Mouse (Mus musculus): ENCODE measurements around the gene Asb3. TPM values are rescaled to one million over a fixed set of nuclear protein-coding genes. Genes with fewer than 3 reads are reported as not detected.

Asb3 gene
- 28.0 and 31.1 TPM in 2 replicates for polyA plus RNA-seq (2016; fragmentation: Nextera tagmentation; extraction: Ambion mirVana)

DNA sequence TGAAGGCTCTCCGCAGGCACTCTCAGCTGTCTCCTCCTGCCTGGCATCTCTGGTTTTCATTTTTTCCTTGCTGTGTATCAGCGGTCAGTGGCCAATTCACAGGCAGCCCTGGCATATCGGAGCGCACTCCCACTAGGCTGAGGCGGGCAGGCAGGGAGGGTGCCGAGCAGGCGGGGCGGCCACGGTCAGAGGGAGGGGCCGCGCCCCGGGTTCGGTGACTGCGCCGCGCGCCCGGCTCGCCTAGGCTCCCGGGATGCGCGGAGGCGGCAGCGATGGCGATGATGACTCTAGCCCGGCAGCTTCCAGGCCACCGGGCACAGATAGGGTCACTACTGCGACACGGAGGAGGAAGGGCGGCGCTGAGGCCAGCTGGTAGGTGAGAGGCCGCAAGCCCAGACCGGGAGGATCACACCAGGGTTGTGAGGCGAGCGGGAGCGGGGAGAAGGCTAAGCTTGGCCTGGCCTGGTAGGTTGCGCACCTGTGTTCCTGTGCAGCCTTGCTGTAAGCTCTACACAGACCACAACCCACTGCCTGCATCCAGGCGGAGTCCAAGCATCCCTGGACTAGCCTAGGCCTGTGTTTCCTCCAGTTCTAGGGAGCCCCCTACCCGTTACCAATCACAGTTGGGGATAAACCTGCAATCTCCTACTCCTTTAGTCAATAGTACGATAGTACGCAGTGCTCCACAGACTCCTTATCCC lies at the start of gene Asb3, which contains the start of gene Gpr75:
Asb3 (plus strand) TSS at position 246 of the 701 bp plus-strand sequence.
Gpr75 (plus strand) TSS at position 188 of the 701 bp plus-strand sequence.
- Histone ChIP-seq H3K27ac (replicated peaks) (peak within 1 kb of the TSS; percentile 71; the same call in 1 of the 2 replicates), H3K9me3 (no peaks in the 10 kb centered on the region)
- WGBS: 4% methylated on average over 41 of the region's 41 CpGs

DNA sequence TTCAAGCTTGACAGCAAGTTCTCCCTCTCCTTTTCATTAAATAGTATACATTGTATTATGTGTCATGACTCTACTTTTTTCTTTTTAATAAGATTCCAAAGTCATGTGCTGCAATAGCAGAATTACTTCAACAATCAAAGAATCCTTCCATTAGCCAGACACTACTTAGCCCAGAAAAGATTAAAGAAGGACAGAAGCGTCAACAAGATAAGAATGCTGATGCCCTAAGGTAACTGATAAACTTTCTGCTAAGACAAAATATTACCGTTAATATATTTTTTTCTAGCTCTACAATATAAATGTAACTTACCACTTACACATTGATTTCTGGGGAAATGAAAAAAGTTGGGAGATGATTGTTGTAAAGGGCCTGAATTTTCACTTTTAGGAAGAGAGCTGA lies 46.4 kb upstream of the Asb3 start:
- Histone ChIP-seq H3K4me3 (no peak overlapping the region), H3K27me3 (replicated peaks; ENCODE audit: low read depth, poor library complexity, severe bottlenecking) (no peaks in the 10 kb centered on the region), H3K27ac (replicated peaks) (no peak overlapping the region), H3K9me3 (no peaks in the 10 kb centered on the region), H3K4me1 (no peaks in the 10 kb centered on the region), H3K36me3 (replicated peaks) (peaks cover 95% of the 10 kb centered on the region)
- WGBS: 89% methylated on average over 2 of the region's 2 CpGs
- no peak for DNase-seq (ENCODE audit: low spot score)

More for the DNA sequence above, at the start of gene Asb3, which contains the start of gene Gpr75:
- Histone ChIP-seq H3K27me3 (replicated peaks; ENCODE audit: low read depth, poor library complexity, severe bottlenecking) (0 out of 2 replicates have a peak, but pooled peaks cover 4% of the 10 kb centered on the region), H3K4me3 (peak within 1 kb of the TSS; percentile 68), H3K4me1 (peaks cover 10% of the 10 kb centered on the region), H3K36me3 (replicated peaks) (peaks cover 9% of the 10 kb centered on the region)
- DNase-seq (ENCODE audit: low spot score): peak; percentile 67

DNA sequence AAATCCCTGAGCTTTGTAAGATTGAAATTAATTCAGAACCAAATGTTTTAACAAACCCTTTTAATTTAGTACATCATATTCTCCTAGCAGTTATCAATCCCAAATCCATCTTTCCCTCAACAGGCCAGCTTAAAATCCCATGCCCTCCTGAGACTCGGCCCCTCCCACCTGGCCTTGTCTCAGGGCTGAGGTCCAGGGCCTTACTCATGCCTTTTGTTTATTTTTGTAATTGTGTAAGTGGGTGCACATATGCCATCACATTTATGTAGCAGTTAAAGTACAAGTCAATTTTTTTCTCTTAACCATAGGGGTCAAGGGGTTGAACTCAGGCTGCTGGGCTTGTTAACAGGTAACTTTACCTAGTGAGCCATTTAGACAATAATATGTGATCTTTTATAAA lies 40.9 kb upstream of the Asb3 start:
- Histone ChIP-seq H3K27ac (replicated peaks) (no peak overlapping the region), H3K9me3 (no peaks in the 10 kb centered on the region), H3K4me3 (no peak overlapping the region), H3K27me3 (replicated peaks; ENCODE audit: low read depth, poor library complexity, severe bottlenecking) (no peaks in the 10 kb centered on the region), H3K4me1 (no peaks in the 10 kb centered on the region), H3K36me3 (replicated peaks) (peaks cover 89% of the 10 kb centered on the region)
- WGBS: 90% methylated on average over 1 of the region's 1 CpGs
- no peak for DNase-seq (ENCODE audit: low spot score)

DNA sequence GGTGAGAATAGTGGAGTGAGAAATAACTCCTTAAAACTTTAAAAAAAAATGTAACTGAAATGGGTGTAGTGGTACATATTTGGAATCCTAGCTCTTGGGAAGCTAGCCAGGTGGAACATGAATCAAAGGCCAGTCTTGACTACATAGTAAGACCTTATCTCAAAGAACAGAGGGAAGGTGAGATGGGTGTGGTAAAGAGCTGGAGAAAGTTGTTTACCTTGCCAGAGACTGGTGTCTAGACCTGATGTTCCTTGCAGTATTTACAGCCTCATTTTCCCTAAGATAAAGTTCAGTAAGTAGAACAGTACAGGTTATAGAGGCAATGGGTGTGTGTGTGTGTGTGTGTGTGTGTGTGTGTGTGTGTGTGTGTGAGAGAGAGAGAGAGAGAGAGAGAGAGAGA lies 12.8 kb upstream of the Asb3 start:
- no peaks in the 10 kb centered on the region for H3K27me3 ChIP-seq (replicated peaks; ENCODE audit: low read depth, poor library complexity, severe bottlenecking)
- H3K4me3 ChIP-seq: no peak overlapping the region
- no peaks in the 10 kb centered on the region for H3K9me3 ChIP-seq
- peaks cover 68% of the 10 kb centered on the region for H3K36me3 ChIP-seq (replicated peaks)
- no peak for DNase-seq (ENCODE audit: low spot score)
- H3K4me1 ChIP-seq: no peaks in the 10 kb centered on the region
- no peak overlapping the region for H3K27ac ChIP-seq (replicated peaks)

DNA sequence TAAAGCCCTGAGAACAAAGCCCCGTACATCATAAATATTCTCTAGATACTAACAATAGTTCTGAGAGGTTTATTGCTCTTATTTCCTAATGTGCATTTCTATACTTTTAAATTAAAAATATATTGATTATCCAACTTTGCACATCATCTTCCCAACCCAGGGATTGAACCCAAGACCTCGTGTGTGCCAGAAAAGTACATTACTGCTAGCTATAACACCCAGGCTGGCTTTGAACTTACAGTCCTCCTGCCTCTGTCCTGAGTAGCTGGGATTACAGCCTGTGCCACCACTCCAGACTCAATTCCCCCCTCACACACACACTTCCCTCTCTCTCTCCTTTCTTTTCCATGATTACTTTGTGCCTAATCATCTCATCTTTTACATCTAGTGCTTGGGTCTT lies 2.9 kb downstream of the Asb3 start:
- no peak for DNase-seq (ENCODE audit: low spot score)
- 0 out of 2 replicates have a peak, but pooled peaks cover 4% of the 10 kb centered on the region for H3K27me3 ChIP-seq (replicated peaks; ENCODE audit: low read depth, poor library complexity, severe bottlenecking)
- no peak overlapping the region for H3K4me3 ChIP-seq
- no peaks in the 10 kb centered on the region for H3K36me3 ChIP-seq (replicated peaks)
- no peak overlapping the region for H3K27ac ChIP-seq (replicated peaks)
- 92% methylated on average over 2 of the region's 2 CpGs for WGBS
- no peaks in the 10 kb centered on the region for H3K9me3 ChIP-seq
- H3K4me1 ChIP-seq: peaks cover 10% of the 10 kb centered on the region

DNA sequence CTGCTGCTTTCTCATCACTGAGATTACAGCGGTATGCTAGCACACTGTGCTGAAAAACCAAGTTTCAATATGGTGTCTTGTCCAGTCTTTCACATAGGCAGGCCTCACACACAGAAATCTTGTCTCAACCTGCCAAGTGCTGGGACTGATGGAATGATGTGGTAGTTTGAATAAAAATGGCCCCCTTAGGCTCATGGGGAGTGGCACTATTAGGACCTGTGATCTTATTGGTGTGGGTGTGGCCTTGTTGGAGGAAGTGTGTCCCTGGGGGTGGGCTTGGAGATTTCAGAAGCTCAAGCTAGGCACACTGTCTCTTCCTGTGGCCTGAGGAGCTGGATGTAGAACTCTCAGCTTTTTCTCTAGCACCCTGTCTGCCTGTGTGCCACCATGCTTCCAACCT lies 11.0 kb downstream of the Asb3 start:
- no peak for DNase-seq (ENCODE audit: low spot score)
- 83% methylated on average over 1 of the region's 1 CpGs for WGBS
- no peaks in the 10 kb centered on the region for H3K27me3 ChIP-seq (replicated peaks; ENCODE audit: low read depth, poor library complexity, severe bottlenecking)

DNA sequence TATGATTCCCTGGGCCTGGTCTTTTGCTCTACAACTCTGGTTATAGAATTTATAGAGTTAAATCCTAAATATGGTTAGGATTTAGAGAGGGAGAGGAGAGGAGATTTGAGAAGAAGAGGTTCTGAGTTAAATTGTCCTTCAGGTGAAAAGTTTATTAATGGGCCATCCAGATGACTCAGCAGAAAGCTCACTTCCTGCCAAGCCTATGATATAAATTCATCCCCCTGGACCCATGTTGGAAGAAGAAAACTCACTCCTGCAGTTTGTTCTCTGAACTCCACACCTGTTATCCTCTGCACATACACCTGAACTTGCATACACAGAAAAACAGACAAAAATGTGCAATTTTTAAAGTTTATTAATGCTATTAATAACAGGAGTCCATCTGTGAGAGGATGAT lies 14.1 kb downstream of the Asb3 start:
- no peaks in the 10 kb centered on the region for H3K4me1 ChIP-seq
- H3K36me3 ChIP-seq (replicated peaks): no peaks in the 10 kb centered on the region
- no peak overlapping the region for H3K27ac ChIP-seq (replicated peaks)
- H3K27me3 ChIP-seq (replicated peaks; ENCODE audit: low read depth, poor library complexity, severe bottlenecking): no peaks in the 10 kb centered on the region
- H3K9me3 ChIP-seq: no peaks in the 10 kb centered on the region
- no peak overlapping the region for H3K4me3 ChIP-seq
- no peak for DNase-seq (ENCODE audit: low spot score)

More for the DNA sequence above, 11.0 kb downstream of the Asb3 start:
- no peak overlapping the region for H3K4me3 ChIP-seq
- no peaks in the 10 kb centered on the region for H3K4me1 ChIP-seq
- H3K36me3 ChIP-seq (replicated peaks): no peaks in the 10 kb centered on the region
- H3K9me3 ChIP-seq: no peaks in the 10 kb centered on the region
- H3K27ac ChIP-seq (replicated peaks): no peak overlapping the region

DNA sequence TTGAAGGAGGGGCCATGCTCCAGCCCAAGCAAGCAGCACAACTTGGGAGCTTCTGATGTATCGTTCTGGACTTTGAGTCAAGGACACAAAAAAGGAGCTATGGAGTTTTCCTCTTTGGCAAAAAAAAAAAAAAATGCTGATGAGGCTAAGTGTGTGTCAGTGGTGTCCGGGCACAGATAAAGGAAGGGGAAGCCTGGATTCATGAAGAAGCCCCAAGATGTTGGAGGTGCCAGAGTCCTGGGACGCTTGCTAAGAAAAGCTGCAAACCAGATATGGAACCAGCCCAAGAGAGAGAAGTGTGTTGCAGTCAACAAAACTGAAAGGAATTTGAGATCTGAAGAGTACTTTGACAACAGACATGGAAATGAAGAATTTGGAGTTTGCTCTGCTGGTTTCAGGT lies 27.1 kb downstream of the Asb3 start:
- H3K36me3 ChIP-seq (replicated peaks): no peaks in the 10 kb centered on the region; the same call in 1 of the 2 replicates
- H3K27ac ChIP-seq (replicated peaks): no peak overlapping the region
- H3K9me3 ChIP-seq: no peaks in the 10 kb centered on the region
- no peak overlapping the region for H3K4me3 ChIP-seq
- no peaks in the 10 kb centered on the region for H3K27me3 ChIP-seq (replicated peaks; ENCODE audit: low read depth, poor library complexity, severe bottlenecking)
- H3K4me1 ChIP-seq: no peaks in the 10 kb centered on the region
- no peak for DNase-seq (ENCODE audit: low spot score)
- WGBS: 92% methylated on average over 3 of the region's 3 CpGs

DNA sequence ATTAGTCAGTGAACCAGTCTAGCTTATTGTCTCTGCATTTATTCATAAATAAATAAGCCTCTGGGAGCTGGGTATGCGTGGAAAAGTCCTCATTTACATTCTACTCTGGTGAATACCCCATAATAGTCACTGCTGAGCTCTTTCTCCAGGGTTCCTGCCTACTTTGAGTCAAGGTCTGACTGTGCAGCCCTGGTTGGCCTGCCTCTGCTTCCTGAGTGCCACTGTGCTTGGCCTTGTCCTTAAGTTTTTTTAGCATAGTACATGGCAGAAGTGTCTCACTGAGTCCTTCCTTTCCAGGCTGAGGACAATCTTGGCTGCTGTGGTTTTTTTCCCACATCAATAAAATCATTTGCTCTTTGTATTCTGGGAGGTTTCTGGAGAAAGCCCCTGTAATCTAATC lies 35.4 kb downstream of the Asb3 start:
- H3K4me3 ChIP-seq: no peak overlapping the region
- no peak for DNase-seq (ENCODE audit: low spot score)
- H3K4me1 ChIP-seq: no peaks in the 10 kb centered on the region
- peaks cover 23% of the 10 kb centered on the region for H3K36me3 ChIP-seq (replicated peaks)
- no peak overlapping the region for H3K27ac ChIP-seq (replicated peaks)
- no peaks in the 10 kb centered on the region for H3K9me3 ChIP-seq
- WGBS: 81% methylated on average over 1 of the region's 1 CpGs
- no peaks in the 10 kb centered on the region for H3K27me3 ChIP-seq (replicated peaks; ENCODE audit: low read depth, poor library complexity, severe bottlenecking)

DNA sequence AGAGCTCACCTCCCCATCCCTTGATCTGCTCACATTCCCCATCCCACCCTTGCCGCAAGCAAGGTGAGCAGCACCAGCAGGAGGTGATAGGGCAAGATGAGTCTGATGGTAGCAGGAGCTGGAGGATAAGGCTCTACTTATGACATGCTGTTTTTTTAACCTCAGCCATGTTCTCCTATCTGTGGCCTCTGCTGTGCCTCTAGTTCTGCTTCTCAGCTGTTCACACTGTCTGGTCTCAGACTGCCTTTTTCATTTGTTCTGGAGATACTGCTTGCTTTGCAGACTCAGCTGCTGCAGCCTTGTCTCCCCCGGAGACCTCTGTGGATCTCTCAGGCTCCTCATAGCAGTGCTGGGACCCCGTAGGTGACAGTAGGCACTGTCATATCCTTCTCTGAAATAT lies 38.1 kb downstream of the Asb3 start:
- no peaks in the 10 kb centered on the region for H3K4me1 ChIP-seq
- no peak for DNase-seq (ENCODE audit: low spot score)
- H3K27me3 ChIP-seq (replicated peaks; ENCODE audit: low read depth, poor library complexity, severe bottlenecking): no peaks in the 10 kb centered on the region
- H3K9me3 ChIP-seq: no peaks in the 10 kb centered on the region
- H3K4me3 ChIP-seq: no peak overlapping the region
- H3K36me3 ChIP-seq (replicated peaks): peaks cover 44% of the 10 kb centered on the region
- 91% methylated on average over 3 of the region's 3 CpGs for WGBS
- no peak overlapping the region for H3K27ac ChIP-seq (replicated peaks)

DNA sequence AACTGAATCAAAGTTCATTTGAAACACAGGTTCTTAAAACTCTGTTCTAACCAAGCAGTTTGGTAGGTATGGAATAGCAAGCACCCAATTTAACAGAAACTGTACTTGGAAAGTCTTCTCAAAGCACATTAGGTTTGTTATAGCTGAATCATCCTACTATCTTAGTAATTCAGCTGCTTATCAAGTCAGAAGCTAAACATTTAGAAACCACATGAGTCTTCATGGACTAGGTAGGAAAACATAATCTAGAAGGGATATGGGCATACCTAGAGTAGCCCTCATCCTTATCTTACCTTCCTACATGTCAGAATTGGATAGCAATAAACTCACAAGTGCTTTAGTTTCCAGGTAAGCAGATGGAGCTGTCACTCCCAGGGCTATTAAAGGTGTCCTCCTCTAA lies 42.9 kb downstream of the Asb3 start:
- Histone ChIP-seq H3K9me3 (no peaks in the 10 kb centered on the region), H3K27ac (replicated peaks) (no peak overlapping the region), H3K27me3 (replicated peaks; ENCODE audit: low read depth, poor library complexity, severe bottlenecking) (no peaks in the 10 kb centered on the region), H3K4me3 (no peak overlapping the region), H3K4me1 (no peaks in the 10 kb centered on the region), H3K36me3 (replicated peaks) (peaks cover 80% of the 10 kb centered on the region)
- no peak for DNase-seq (ENCODE audit: low spot score)

DNA sequence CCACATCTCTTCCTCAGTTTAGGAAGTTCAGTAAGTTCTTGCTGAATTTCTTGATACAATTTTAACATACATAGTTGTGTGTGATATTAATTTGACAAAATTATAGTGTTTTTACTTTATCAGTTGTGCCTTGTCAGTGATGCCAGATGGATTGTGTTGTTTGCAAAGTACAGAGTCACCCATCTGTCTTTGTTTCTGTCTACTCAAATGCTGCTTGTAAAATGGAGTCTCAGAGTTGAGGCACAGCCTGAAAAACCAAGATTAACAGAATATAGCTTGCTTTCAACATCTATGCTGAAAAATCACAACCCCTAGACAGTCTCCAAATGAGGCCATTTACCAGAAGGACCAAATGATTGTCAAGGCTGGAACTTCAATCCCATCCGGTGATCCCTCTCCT lies 43.3 kb downstream of the Asb3 start:
- Histone ChIP-seq H3K4me1 (no peaks in the 10 kb centered on the region), H3K9me3 (no peaks in the 10 kb centered on the region), H3K36me3 (replicated peaks) (peaks cover 77% of the 10 kb centered on the region)

DNA sequence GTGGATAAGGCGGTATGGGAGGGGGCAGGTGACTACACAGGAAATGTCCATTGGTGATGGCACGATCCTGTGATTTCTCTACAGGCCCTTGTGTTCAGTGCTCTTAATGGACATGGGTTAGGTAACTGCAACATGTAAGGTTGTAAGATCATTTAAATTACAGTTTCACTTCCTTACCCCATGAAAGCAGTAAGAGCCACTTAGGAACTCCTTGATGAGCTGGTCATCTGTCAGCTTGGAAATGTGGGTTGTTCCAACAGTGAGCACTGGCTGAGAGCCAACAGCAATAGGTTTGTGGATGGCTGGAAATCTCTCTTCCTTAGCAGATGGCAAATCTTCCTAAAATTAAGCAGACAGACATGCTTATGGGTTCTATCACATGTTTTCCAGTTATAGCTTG lies 58.3 kb downstream of the Asb3 start:
- Histone ChIP-seq H3K36me3 (replicated peaks) (peaks cover 92% of the 10 kb centered on the region), H3K27ac (replicated peaks) (no peak overlapping the region), H3K27me3 (replicated peaks; ENCODE audit: low read depth, poor library complexity, severe bottlenecking) (no peaks in the 10 kb centered on the region), H3K4me1 (no peaks in the 10 kb centered on the region), H3K4me3 (no peak overlapping the region), H3K9me3 (no peaks in the 10 kb centered on the region)
- DNase-seq (ENCODE audit: low spot score): no peak
- 94% methylated on average over 2 of the region's 2 CpGs for WGBS

More for the DNA sequence above, 43.3 kb downstream of the Asb3 start:
- Histone ChIP-seq H3K27ac (replicated peaks) (no peak overlapping the region), H3K4me3 (no peak overlapping the region), H3K27me3 (replicated peaks; ENCODE audit: low read depth, poor library complexity, severe bottlenecking) (no peaks in the 10 kb centered on the region)
- WGBS: 100% methylated on average over 1 of the region's 1 CpGs
- DNase-seq (ENCODE audit: low spot score): no peak

Measured in embryonic facial prominence, embryonic 10.5 days (tissue).